Mouse (Mus musculus) adipocyte (in vitro differentiated cells): ENCODE data around the gene Fat1.

Source experiments
- DNase-seq: peaks from one replicate; pipeline ENCODE4 v3.0.0-alpha.2; 2016; ENCODE audit warnings: low spot score

Fat1 gene

DNA sequence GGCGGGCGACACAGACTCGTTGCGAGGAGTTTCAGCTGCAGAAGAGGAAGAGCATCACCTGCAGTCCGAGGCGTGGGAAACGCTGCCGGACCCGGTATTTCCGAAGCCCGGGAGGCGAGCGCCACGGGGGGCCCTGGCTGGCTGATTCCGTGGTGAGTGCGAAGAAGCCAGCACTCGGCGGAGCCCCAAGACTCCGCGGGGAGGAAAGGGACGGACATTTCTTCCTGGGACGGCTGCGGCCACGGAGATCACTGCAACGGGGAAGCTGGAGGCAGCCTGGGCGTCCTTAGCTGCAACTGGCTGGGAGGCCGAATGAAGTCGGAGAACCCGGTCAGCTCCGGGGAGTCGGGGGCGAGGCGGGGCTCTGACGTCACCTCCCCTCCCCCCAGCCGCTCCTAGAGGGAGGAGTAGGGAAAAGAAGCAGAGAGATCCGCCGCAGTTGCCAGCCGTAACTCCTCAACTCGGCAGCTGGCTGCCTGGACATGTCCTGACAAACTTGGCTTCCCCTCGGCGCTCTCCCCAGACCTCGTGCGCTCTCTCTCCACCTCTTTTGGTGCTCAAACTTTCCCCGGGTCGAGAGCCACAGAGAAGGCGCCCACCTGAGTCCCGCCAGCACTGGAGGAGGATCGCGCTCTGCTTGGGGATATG is at the start of gene Fat1:
Gene Fat1, plus strand, starts transcription at position 598 of the 648 bp plus-strand sequence.
- peak; percentile 83 for DNase-seq

DNA sequence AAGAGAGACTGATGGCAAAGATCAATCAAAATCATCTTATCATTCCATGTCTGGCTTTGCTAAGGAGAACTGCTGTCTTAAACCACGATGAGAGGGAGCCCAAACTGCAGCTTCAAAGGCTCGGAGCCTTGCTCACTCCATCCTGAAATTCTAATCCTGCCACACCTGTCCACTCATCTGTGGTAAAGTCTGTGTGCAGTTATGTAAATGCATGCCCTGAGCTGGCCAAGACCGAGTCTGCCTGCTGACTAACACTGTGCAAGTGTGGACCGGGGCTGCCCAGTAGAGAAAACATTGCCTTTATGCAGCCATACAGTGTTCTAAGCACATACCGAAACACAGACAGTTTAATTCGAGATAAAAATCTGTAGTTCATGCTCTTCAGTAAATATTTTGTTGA is 40.6 kb upstream of the Fat1 start:
- DNase-seq = no peak

- DNase-seq = no peak
Measured at GRCm38 (mm10) chr8:44899575-44899991, 35.7 kb upstream of the Fat1 start.

DNA sequence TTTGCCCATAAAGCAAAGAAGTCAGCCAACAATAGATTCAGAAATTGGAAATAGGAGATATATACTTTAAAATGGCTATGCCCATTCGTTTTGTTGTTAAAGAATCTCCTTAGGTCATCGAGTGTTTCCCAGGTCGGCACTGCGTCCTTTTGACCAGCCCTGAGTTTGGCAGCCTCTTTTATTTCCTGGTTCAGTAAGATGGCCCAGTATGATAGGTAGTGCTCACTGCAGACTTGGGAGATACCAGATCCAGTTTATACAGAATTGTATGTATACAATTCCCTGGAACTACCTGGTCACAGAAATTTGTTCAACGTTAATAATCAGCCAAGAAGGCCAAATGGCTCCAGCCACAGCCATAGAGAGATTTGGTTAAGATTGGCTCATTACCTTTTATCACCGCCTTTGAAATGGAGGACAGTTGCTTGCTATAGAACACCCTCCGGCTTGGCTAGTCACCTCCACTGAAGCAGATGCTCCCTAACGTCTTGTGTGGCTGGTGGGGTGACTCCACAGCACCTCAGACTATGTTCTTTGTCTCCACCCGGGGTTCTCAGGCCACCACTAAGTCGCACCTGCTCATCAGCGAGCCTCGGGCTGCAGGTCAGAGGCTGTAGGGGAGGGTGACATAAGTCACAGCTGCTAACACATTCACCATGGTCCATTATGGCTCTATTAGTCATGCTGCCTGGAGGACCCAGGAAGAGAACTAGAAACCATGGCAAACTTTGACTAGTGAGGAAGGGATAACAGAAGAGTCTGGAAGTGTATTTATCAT is 23.9 kb upstream of the Fat1 start:
- DNase-seq = no peak

DNA sequence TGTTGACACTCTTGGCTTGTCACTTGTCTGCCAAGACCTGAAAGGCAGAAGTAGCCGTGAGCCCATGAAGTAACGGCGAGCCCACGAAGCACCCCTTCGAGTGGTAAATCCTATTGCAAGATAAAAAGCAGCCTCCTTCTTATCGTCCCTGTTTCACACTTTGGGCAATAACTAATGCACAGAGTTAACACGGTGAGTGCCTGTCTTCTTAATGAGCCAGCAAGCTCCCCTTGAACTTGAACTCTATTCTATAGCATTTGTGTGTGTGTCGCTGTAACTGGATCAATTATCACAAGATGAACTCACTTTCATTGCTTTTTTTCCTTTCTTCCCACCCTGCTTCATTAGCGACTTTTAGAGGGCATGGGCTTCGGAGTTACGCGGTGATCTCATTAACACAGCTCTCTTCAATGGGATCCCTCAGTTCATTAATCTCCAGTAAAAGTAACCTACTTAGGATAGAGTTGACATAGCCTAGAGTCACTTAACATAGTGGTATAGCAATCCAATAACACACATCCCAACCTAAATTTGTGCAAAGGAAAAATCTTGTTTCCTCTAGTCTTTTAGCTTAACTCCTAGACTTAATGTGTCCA is 15.7 kb upstream of the Fat1 start:
- DNase-seq = no peak

GRCm38 (mm10) chr8:44920379-44921032 is 14.7 kb upstream of the Fat1 start:
- DNase-seq = no peak

DNA sequence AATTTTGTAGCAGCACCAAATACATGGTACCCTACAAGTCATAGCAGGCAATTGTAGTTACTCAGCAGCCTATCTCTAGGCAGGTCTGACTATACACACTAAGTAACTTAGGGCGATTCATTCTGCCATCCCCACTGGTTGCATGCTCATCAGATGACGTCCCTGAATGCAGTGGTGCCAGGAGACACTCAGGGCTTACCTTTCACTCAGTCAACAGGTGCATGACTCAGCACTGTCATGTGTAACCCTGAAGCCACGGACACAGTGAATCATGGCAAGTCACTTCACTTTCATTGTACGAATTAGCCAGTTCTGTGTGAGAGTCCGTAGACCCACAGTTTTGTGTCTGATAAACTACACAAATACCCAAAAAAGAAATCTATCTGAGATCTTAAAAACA is 10.3 kb upstream of the Fat1 start:
- DNase-seq = no peak

DNA sequence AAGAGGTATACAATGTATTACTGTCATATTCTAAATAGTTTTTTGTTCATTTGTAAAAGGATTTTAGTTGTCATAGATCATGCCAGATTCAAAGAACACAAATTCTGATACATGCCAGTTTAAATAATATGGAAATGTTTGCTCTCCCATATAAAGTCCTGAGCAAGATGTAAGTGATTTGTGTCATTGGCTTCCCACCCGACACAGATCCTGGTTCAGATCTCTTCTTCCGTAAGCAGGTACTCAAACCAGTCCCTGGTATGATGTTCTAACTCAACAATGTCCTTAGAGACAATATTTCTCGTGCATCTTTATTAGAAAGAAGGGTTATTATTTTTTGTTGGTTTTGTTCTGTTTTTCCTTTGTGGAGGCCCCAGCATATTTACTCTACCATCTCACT is 5.2 kb upstream of the Fat1 start:
- DNase-seq = no peak

- DNase-seq = no peak
Measured at GRCm38 (mm10) chr8:44932546-44933342, 2.5 kb upstream of the Fat1 start.

DNA sequence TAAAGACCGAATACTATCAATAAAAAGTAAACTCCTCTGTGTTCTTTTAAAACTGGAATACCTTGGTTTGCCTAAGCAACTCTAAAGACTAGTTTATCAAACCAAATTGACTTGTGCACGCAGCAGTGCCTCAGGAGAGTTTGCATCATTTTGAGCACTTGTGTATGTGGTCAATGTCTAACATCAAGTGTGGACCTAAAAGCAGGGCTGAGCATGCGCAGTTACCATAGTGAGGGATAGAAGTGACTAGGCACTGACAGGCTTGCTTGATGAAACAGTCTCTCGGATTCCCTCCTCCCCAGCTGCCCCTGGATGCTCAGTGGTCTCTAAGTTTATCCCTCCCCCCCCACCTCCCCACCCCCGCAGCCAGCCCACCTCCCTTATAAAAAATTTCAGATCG is 1.8 kb upstream of the Fat1 start:
- DNase-seq = no peak

DNA sequence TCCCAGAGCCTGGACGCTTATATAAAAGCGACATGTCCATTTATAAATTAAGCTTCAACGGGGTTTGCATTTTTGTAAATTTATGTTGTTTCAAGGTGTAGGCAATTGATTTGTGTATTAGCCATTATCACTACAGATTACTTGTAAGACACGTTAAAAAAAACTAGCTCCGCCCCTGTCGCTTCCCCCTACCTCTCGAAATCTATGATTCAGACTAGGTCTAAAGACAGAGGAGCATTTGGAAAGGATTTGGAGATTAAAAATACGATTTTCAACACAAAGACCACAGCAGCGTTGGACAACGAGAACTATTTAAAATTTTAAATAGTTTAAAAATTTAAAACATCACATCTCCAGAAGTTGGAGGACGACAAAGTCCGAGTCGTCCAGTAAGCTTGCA is 831 bp upstream of the Fat1 start:
- no peak for DNase-seq

- DNase-seq = peak; percentile 87
Measured at GRCm38 (mm10) chr8:44935741-44936140, 494 bp downstream of the Fat1 start.

DNA sequence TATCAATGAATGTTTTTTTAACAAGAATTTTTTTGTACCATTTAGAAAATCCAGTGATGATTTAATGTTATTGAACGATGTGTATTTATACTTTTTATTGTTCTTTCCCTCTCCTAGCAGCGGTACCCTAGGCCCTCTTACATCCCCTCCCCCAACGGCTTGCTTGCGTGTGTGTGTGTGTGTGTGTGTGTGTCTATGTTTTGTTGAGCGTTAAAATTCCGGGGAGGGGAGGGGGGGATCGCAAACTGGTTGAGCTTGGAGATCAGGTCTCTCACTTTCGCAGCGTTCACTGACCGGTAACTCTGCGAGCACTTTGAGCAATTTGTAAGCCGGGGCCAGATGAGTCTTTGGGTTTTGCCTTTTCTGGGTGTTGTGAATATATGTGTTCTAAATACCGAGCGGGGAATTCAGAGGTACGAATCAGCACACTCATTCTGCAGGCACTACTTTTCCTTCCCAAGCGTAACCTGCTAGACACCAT is 1.3 kb downstream of the Fat1 start:
- peak; percentile 17 for DNase-seq

DNA sequence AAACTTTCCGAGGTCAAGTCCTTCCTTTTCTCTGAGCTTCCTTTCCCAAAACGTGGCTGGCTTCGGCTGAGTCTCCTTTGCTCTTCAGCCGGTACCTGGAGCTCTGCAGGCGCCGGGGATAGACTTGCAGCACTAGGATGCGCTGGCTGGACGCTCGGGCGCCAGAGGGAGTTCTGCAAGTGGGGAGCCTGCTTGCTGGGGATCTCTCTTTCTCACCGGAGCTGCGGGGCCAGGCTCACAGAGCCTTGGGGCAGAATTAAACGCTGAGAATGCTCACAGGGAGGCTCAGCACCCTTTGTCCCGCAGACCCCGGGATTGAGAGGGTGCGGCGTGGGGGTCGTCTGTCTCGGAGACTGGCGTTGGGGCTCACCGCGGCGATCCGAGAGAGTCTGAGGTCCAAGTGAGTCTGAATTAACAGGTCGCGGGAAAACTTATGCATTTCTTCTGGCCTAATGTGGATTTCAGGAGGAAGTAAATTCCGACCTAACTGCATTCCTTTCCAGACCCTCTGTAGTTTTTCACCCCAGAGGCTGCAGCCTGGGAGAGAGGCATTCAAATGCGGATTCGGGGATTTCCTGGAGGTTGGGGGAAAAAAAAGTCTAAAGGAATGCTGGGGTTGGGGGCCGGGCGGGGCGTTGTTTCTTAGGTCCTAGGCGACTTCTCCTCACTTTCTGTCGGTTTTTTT is 2.0 kb downstream of the Fat1 start:
- DNase-seq = peak; percentile 61

DNA sequence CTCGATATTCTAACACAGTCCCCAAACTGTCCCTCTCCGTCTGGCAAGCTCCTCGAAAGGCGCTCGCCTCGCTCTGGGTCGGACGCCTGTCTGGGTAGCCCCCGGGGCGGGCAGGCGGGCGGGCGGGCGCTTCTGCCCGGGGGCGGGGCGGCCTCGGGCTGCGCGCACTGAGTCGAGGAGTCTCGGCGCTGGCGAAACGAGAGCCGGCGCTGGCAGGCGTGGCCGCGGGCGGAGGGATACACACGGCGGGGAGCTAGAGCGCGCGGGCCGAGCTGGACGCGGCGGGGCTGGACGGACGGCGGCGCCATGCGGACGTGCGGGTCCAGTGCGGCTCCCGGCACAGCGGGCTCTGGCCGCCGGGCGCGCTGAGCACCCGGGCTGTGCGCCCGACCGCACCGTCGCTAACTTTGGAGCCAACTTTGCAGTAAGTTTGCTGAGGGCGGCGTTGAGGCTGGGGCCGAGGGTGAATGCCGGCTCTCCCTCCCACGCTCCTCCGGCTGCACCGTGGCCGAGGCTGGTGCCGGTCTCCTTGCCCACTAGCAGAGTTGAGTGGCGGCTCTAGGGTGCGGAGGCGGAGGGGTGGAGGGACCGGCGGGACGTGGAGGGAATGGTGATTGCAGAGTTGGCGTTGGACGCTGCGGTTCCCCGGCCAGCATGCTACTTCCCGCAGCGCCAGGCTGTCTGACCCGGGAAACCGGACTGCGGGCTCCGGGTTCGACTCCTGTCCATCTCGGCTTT is 2.8 kb downstream of the Fat1 start:
- peak; percentile 85 for DNase-seq

GRCm38 (mm10) chr8:44938643-44938979 is 3.4 kb downstream of the Fat1 start:
- peak; percentile 45 for DNase-seq

- DNase-seq = no peak
Measured at GRCm38 (mm10) chr8:44945577-44945976, 10.3 kb downstream of the Fat1 start.

DNA sequence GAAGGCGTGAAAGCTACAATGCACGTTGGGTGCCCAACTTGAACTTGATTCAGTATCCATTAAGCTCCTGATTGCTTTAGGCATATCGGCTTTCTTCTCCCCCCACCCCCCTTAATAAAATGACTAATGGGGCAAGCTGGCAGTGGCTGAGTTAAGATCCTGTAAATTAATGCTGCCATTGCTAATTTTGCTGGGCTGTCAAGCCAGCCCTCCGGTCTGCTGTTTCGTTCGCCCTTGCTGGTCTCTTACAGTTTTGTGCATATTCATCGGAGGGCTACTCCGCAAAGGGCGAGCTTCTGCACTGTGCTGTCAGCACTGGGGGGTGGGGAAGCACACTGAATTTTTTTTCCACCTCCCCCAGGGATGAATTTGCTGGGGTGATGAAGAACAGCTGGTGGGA is 13.3 kb downstream of the Fat1 start:
- DNase-seq = no peak

DNA sequence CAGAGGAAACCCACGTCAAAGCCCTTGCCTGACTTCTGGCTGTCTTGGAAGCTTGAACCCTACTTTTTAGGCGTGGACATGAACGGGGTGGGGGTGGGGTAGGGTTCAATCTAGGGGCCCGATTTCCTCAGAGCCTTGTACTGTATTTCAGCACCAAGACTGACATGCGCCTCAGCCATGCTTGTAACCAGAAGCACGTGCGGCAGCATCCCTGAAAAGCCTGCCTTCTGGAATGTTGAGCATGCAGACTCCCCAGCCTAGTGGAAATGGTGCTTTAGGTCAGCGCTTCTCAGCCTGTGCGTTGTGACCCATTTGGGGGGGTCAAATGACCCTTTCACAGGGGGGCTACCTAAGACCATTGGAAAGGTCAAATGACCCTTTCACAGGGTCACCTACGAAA is 25.2 kb downstream of the Fat1 start:
- DNase-seq = no peak

- DNase-seq = no peak
Measured at GRCm38 (mm10) chr8:44960906-44961305, 25.7 kb downstream of the Fat1 start.

GRCm38 (mm10) chr8:44961492-44961891 is 26.2 kb downstream of the Fat1 start:
- DNase-seq = no peak
